Mouse (Mus musculus) myocyte (in vitro differentiated cells): Measurements from ENCODE around the gene Otud7b.

Experiments used
- E2F4 ChIP-seq: IDR thresholded peaks from one replicate; pipeline ENCODE4 v1.6.1; 2011; ENCODE audit warnings: mild to moderate bottlenecking, control low read depth, moderate library complexity; ENCODE audit not compliant: insufficient read depth
- MAX ChIP-seq: IDR thresholded peaks from one replicate; pipeline ENCODE4 v1.6.1; 2011; ENCODE audit warnings: low read depth, mild to moderate bottlenecking, control low read depth
- MYOD1 ChIP-seq, 3 experiments: IDR thresholded peaks; one replicate each; pipeline ENCODE4 v1.6.1; 2011; ENCODE audit warnings: control low read depth in 2 of 3, low read depth in 2 of 3, mild to moderate bottlenecking in 2 of 3, moderate library complexity in 1 of 3; ENCODE audit not compliant: insufficient read length in 2 of 3, control insufficient read depth in 1 of 3
- POLR2A ChIP-seq: IDR thresholded peaks from one replicate; pipeline ENCODE4 v1.6.1; 2011; ENCODE audit warnings: low read depth, mild to moderate bottlenecking, control low read depth, moderate library complexity; ENCODE audit not compliant: insufficient read length
- POLR2AphosphoS2 ChIP-seq: IDR thresholded peaks from one replicate; pipeline ENCODE4 v1.6.1; 2011; ENCODE audit warnings: low read depth, control low read depth; ENCODE audit not compliant: insufficient read length
- REST ChIP-seq: IDR thresholded peaks from one replicate; pipeline ENCODE4 v1.6.1; 2011; ENCODE audit warnings: mild to moderate bottlenecking, control low read depth, moderate library complexity; ENCODE audit not compliant: insufficient read depth, insufficient read length
- SRF ChIP-seq: IDR thresholded peaks from one replicate; pipeline ENCODE4 v1.6.1; 2011; ENCODE audit warnings: low read depth; ENCODE audit not compliant: control insufficient read depth, insufficient read length
- TCF3 ChIP-seq: IDR thresholded peaks from one replicate; pipeline ENCODE4 v1.6.1; 2011; ENCODE audit warnings: low read depth, control low read depth; ENCODE audit not compliant: insufficient read length
- USF1 ChIP-seq: IDR thresholded peaks from one replicate; pipeline ENCODE4 v1.6.1; 2011; ENCODE audit warnings: low read depth, mild to moderate bottlenecking, control low read depth, moderate library complexity

DNA sequence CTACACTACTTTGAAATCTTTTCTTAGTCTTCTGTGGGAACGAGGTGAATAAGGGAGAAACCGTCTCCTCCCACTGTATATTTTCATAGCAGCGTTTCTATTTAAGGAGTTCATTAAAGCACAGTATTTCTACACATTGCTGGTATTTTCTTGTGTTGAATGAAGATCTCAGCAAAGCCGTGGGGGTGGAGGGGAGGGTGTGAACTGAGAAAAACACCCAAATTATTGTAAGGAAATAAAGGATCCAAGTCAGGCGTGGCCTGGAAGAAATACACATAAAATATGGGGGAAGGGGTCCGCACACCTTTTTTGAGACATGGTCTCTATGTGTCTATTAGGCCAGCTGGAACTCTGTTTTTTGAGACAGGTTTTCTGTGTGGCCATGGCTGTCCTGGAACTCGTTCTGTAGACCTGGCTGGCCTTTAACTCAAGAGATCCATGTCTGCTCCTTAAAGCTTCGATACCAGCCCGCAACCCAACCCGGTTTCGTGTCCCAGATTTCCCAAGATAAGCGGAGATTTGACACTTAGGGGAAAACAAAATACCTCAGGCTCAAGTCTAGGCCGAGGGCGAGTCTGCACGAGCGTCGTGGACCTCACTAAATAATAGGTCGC lies 67.4 kb downstream of the Otud7b start:
- TF ChIP-seq POLR2A (no peak), MAX (no peak), POLR2AphosphoS2 (no peak), SRF (no peak), MYOD1 (IDR thresholded peaks at IDR 0.05; ENCODE audit: control insufficient read depth in 1 of 3, insufficient read length in 2 of 3, low read depth in 2 of 3) (no peak), USF1 (no peak), REST (no peak), TCF3 (no peak), E2F4 (no peak)
